Mouse (Mus musculus) cortical plate, adult 2 months (tissue): ENCODE measurements around the gene Plekha7. TPM values are rescaled to one million over a fixed set of nuclear protein-coding genes. Genes with fewer than 3 reads are reported as not detected.
A peak's percentile ranks its signal among the peaks of the same experiment; 100 is the strongest.

Source experiments
- H3K27ac ChIP-seq: fragments of 200-500 bp; 2 replicates; pipeline ENCODE4 v1.5.1; 2012; ENCODE audit warnings: low read length, control low read depth, inconsistent platforms; ENCODE audit not compliant: insufficient read depth
- H3K4me1 ChIP-seq: fragments of 200-500 bp; 2 replicates; pipeline ENCODE4 v1.6.1; 2011; ENCODE audit warnings: low read length; ENCODE audit not compliant: control insufficient read depth, insufficient read depth
- H3K4me3 ChIP-seq: fragments of 200-500 bp; 2 replicates; pipeline ENCODE4 v1.5.1; 2011; ENCODE audit warnings: mild to moderate bottlenecking, low read length, control low read depth; ENCODE audit not compliant: insufficient read depth
- CTCF ChIP-seq: fragments of 200-500 bp; IDR thresholded peaks from 2 replicates; pipeline ENCODE4 v1.5.1; 2011; ENCODE audit warnings: mild to moderate bottlenecking, control low read depth, low read length; ENCODE audit not compliant: insufficient read depth; ENCODE audit errors: extremely low read depth
- POLR2A ChIP-seq: fragments of 200-500 bp; IDR thresholded peaks from 2 replicates; pipeline ENCODE4 v1.6.1; 2011; ENCODE audit warnings: mild to moderate bottlenecking, low read length, control low read depth; ENCODE audit not compliant: insufficient read depth; ENCODE audit errors: extremely low read depth
- polyA plus RNA-seq: library from polyadenylated mRNA; depleted of rRNA; stranded (reverse); fragments of >200 nt; gene quantifications from 2 replicates; pipeline ENCODE4 v1.2.3, GENCODE M21; 2012

The Plekha7 gene
- polyA plus RNA-seq, 1 experiment = 25.5 TPM

DNA sequence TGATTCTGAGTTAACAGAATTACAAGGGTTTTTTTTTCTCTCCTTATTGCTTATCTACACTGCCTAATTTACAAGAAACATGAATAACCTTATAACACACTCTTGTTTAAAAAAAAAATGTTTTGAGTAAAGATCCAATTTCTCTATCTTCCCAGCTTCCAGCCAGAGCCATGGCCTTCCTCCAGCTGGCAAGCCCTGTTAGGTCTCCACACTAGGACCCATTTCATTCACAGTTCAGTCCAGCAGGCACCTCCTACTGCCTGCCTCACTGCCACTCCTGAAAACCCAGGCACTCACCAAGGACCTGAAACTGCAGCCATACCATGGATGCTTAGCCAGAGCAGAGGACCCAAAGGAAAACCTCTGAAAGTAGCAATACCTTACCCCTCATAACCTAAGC, 31.9 kb downstream of the Plekha7 start:
- no peak overlapping the region for H3K4me3 ChIP-seq
- H3K4me1 ChIP-seq = no peaks in the 10 kb centered on the region
- H3K27ac ChIP-seq = no peak overlapping the region
- TF ChIP-seq POLR2A = no peak
- no peak for TF ChIP-seq CTCF

DNA sequence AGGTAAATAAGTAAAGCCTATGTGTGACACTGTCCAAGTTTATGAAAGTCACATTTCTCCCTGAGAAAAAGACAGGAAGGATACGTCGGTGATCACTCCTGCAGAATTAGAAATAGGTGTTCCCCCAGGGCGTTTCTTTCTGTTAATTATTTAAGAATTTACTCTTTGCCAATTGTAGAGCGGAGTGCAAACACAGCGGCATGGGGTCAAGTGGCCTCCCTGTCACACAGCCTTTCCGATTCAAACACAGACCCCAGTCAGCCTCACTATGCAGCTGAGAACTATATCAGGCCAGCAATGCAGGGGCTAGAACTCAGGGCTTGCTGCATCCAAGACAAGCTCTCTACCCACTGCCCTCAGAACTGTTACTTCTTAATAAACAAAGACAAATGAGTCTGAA, 35.1 kb downstream of the Plekha7 start:
- Histone ChIP-seq H3K27ac (no peak overlapping the region), H3K4me1 (no peaks in the 10 kb centered on the region), H3K4me3 (no peak overlapping the region)
- TF ChIP-seq CTCF = no peak
- TF ChIP-seq POLR2A = no peak

DNA sequence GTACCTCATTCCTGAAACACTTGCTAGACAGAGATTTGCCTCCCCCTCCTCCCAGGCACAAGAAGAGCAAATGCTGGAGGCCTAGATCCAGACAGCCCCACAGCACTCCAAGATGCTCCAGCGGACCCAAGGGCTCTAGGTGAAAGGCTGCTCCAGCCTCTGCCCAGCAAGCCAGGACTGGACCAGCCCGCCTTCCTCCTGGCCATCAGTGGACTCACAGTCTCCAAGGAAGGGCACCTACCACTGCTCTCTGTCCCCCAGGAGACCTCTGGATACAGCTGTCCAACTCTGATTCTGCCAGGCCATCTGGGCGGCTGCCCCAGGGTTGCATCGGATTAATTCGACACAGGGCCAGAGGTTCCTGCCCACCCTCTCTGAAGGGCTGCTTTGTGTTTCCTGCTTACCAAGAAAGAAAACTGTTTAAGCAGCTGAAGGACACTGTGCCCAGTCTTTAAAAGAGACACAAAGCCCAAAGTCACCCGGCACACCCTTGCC, 38.6 kb downstream of the Plekha7 start:
- no peak for TF ChIP-seq POLR2A
- no peak for TF ChIP-seq CTCF
- Histone ChIP-seq H3K4me3 (no peak overlapping the region), H3K27ac (no peak overlapping the region), H3K4me1 (no peaks in the 10 kb centered on the region)

DNA sequence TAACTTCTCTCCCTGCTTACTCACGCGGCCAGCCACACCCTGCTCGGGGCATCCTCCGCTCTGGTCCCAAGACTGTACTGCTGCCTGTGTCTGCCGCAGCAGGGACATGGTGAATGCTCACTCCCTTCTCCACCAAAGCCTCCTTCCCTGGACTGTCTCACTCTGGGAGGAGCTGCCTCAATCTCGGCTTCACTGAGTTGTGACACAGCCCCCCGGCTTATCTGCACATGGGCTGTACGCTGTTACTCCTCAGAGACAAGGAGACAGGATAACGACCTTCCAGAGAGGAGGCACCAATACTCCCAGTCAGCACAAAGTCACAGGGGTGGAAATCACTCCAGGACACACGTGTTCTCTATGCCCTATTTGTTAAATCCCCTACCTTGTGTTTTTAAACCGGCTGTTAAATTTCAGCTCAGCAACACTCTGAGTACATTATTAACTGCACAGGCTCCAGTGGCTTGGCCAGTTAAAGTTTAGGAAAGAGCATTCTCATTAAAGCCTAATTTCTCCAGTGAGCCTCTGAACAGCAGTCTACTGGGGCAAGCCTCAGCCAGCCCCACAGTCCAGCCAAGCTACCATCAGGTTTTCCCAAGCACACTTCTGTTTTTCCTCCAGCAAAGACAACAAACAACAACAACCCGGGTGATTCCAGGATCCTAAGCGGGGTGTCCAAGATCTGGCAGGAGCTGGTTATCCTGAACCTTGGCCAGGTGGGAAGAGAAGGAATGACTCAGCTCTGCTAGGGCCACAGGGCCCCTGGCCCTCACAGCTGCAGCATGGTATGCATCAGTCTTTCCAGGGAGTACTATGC, 39.9 kb downstream of the Plekha7 start:
- Histone ChIP-seq H3K4me1 (no peaks in the 10 kb centered on the region), H3K27ac (no peak overlapping the region), H3K4me3 (no peak overlapping the region)
- TF ChIP-seq POLR2A (no peak), CTCF (no peak)

DNA sequence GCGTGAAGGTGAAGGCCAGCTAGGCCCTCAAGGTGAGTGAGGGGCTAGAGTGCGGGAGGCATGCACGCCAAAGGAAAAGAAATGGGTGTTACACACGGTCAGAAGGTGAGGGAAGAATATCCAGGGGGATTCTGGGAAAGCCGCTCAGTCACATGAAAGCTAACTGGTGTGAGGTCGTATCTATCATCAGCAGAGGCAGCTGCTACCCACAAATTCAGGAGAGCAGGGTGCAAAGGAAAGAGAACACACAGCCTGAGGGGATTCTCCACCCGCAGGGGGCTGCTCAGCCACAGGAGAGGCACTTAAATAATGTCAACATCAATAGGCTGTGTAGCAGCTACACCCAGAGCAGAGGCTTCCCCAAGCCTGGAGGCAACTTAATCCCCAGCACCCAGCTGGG, 44.9 kb downstream of the Plekha7 start:
- TF ChIP-seq POLR2A (no peak), CTCF (no peak)
- Histone ChIP-seq H3K4me3 (no peak overlapping the region), H3K27ac (no peak overlapping the region), H3K4me1 (no peaks in the 10 kb centered on the region)

DNA sequence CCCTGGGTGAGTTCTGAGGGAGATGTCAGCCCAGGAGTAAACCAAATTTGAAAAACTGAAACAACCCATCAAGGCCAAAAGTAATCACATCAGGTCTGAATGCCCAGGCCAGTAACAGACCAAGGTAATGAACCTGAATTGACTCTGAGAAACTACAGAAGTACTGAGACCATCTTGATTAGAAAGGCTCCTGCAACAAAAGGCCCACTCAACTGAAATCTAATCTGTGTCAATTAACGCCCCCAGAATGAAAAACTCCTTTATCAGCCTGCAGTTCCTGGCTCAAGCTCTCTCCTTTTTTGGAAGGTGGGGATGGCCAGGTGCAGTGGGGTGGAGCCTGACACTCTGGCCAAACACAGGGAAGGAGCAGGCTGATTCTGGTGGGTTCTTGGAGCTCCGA, 45.7 kb downstream of the Plekha7 start:
- Histone ChIP-seq H3K4me3 (no peak overlapping the region), H3K4me1 (peaks cover 2% of the 10 kb centered on the region; the same call in 1 of the 2 replicates), H3K27ac (no peak overlapping the region)
- TF ChIP-seq CTCF = no peak
- no peak for TF ChIP-seq POLR2A

DNA sequence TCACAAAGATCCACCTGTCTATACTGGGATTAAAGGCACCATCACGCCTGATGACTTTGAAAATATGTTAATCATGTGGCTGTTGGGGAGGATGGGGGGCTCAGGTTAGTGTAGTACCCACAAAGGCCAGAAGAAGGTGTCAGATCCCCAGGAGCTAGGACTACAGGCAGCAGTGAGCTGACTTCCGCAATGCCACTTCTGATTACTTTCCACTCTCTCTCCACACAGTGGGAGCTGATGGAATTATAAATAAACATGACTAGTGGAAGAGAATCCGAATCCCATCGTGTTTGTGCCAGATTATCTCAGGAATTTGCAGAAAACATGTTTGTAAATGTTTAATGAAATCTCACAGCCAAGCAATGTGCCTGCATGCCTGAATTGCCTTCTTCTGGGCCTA, 46.1 kb downstream of the Plekha7 start:
- no peak overlapping the region for H3K27ac ChIP-seq
- TF ChIP-seq CTCF = peak; percentile 35
- no peak for TF ChIP-seq POLR2A
- peaks cover 2% of the 10 kb centered on the region; the same call in 1 of the 2 replicates for H3K4me1 ChIP-seq
- H3K4me3 ChIP-seq = no peak overlapping the region

DNA sequence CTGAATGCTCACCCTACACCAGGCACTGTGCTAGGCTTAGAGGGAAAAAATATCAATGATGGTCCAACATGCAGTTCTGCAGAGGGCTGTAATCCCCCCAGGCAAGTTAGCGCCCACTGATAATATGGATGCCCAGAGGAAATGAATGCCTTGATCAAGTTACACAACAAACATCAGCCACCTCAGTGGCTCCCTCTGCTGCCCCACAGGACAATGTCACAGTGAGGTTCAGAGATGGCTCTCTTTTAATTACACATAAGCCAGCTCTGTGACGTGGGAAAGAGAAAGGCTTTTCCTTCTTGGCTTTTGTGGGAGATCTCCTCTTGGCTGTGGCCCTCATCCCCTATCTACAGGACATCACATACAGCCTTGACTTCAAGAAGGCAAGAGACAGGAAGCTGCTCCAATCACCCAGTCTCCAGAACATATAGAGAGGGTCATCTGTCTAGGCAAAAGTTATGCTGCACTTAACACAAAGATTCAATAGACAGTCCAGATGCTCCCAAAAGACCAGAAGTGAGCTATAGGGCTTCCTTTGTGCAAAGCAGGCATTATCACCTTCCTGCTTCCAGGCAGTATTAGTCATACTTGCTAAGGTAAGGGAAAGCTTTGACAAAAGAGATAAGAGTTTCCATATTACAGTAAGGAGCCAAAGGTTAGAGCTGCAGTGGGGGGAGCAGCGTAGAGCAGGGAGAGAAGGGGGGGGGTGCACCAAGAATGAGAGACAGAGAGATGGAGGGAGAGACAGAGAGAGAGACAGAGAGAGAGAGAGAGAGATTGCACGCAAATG, 47.2 kb downstream of the Plekha7 start:
- Histone ChIP-seq H3K27ac (no peak overlapping the region), H3K4me1 (peaks cover 2% of the 10 kb centered on the region; the same call in 1 of the 2 replicates), H3K4me3 (no peak overlapping the region)
- no peak for TF ChIP-seq POLR2A
- peak; percentile 42 for TF ChIP-seq CTCF

DNA sequence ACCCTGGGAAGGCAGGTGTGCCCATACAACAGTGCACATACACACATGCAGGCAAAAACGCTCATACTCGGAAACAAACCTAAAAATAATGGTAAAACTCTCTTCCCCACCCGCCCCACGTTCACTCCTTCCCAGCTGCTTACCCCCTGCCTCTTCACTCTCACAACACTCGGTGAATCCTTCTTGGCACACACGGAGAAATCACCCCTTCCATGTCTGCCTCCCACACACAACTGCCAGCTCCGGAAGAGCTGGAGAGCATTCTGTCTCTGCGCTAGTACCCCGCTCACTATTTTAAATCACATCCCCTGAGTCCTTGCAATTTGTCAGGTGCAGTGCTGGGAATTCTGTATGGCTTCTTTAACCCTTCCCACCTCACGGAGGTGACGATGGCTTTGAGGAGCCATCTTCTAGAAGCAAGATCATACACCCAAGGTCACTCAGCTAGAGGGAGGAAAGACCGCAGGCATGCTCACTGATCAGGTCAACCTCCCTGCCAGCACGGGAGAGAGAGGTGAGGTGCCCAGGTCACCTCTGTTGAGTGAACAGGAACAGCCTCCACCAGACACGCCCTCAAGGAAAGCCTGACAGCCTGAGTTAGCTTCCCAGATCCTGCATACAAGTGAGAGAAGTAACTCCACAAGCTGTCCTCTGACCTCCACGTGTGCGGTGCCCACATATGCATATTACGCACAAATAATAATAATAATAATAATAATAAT, 49.6 kb downstream of the Plekha7 start:
- H3K4me3 ChIP-seq = no peak overlapping the region
- peaks cover 2% of the 10 kb centered on the region; the same call in 1 of the 2 replicates for H3K4me1 ChIP-seq
- H3K27ac ChIP-seq = no peak overlapping the region
- TF ChIP-seq CTCF (no peak), POLR2A (no peak)

DNA sequence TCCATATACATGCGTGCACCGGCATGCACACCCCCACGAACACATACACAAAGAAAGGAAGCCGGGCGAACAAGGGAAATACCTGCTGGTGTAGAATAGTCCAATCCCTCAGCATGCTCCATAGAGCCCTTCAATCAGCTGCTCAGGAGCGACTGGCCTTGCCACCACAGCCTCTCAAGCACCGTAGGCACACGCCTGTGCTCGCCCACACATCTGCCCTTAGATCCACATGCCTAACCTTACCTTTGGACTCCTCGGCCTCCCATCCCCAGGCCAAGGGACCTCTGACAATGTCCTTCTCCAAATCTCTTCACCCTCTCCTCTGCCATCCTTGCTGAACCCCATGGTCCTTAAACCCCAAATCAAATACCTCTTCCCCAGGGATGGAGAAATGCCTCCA, 50.2 kb downstream of the Plekha7 start:
- H3K4me3 ChIP-seq = no peak overlapping the region
- H3K27ac ChIP-seq = no peak overlapping the region
- TF ChIP-seq POLR2A = no peak
- no peak for TF ChIP-seq CTCF

More for the DNA sequence above, 50.2 kb downstream of the Plekha7 start:
- peaks cover 2% of the 10 kb centered on the region; the same call in 1 of the 2 replicates for H3K4me1 ChIP-seq
